Mouse (Mus musculus): Measurements from ENCODE around the gene Ciapin1.

- TF ChIP-seq POLR2A (IDR thresholded peaks at IDR 0.05; ENCODE audit: low read depth, low read length) (no peak), CTCF (IDR thresholded peaks at IDR 0.05; ENCODE audit: extremely low read depth, insufficient read length, insufficient replicate concordance, low read depth, low read length) (no peak)
These were observed 67.2 kb downstream of the Ciapin1 start for GRCm38 (mm10) chr8:94770945-94771344.
